Mouse (Mus musculus) macrophage (primary cell): ENCODE results near the gene Tmem35b. TPM values are rescaled to one million over a fixed set of nuclear protein-coding genes. Genes with fewer than 3 reads are reported as not detected.
"Not testable (repeated sequence)": the region's sequence is repeated elsewhere in the genome, so short reads cannot be mapped to it uniquely, and the experiment has no call there.

Source experiments
- H3K27ac ChIP-seq: fragments of 350-480 bp; formaldehyde crosslinking; 2 replicates; pipeline ENCODE4 v1.9.0; 2021
- H3K36me3 ChIP-seq: fragments of 350-480 bp; formaldehyde crosslinking; 2 replicates; pipeline ENCODE4 v1.9.0; 2021; ENCODE audit errors: inconsistent target
- H3K4me3 ChIP-seq: fragments of 350-480 bp; formaldehyde crosslinking; 2 replicates; pipeline ENCODE4 v1.9.0; 2021; ENCODE audit errors: inconsistent target
- H3K79me2 ChIP-seq: fragments of 350-480 bp; formaldehyde crosslinking; 2 replicates; pipeline ENCODE4 v1.9.0; 2021; ENCODE audit errors: inconsistent target
- WGBS: methylation state at CpG from one replicate; pipeline ENCODE4 v1.1.7; 2026; ENCODE audit warnings: inconsistent platforms; ENCODE audit not compliant: missing documents; 5-methylcytosine and 5-hydroxymethylcytosine counted together
- polyA plus RNA-seq: library from polyadenylated mRNA; stranded (reverse); fragments of 250-400 nt; gene quantifications from 3 replicates; pipeline ENCODE4 v1.2.4, GENCODE M21; 2018; ENCODE audit warnings: inconsistent platforms
- total RNA-seq, 78 experiments: library from RNA; depleted of rRNA; stranded (reverse); fragments of 250-400 nt; gene quantifications; 1 replicate in 9 of 78; 2 replicates in 24 of 78; 3 replicates in 43 of 78; 4 replicates in 2 of 78; pipeline ENCODE4 v1.2.4; 2018; ENCODE audit warnings: inconsistent platforms in 56 of 78

Tmem35b gene
- 10 to 100 TPM in 9 of 26 experiments, 1 to 10 TPM in 17; 4.8 to 18.2 (median 8.9) TPM for total RNA-seq (2018; cell fraction: chromatin; rRNA removed)
- 10 to 100 TPM; 19.7 to 28.1 (median 24.3) TPM for total RNA-seq (2018; cell fraction: cytosol; rRNA removed)
- total RNA-seq (2018; cell fraction: nucleus; rRNA removed): 10 to 100 TPM in 23 of 26 experiments, 1 to 10 TPM in 3; 2.7 to 36.8 (median 17.1) TPM
- polyA plus RNA-seq: 16.5 to 26.8 TPM (median 18.8 TPM) in 3 replicates

- H3K4me3 ChIP-seq: no peak within 1 kb of the TSS
- H3K36me3 ChIP-seq: 0 out of 2 replicates have a peak, but pooled peaks cover 4% of the 10 kb centered on the region
- H3K27ac ChIP-seq: no peak within 1 kb of the TSS
- H3K79me2 ChIP-seq: peaks cover 4% of the 10 kb centered on the region; the same call in 1 of the 2 replicates
- WGBS: 95% methylated on average over 5 of the region's 5 CpGs
Observed at GRCm38 (mm10) chr4:127123391-127123790, at the start of gene Tmem35b. Tmem35b (plus strand) TSS chr4:127123691.

GRCm38 (mm10) chr4:127074915-127075314 lies 48.6 kb upstream of the Tmem35b start:
- Histone ChIP-seq H3K79me2 (peaks cover 17% of the 10 kb centered on the region; the same call in 1 of the 2 replicates), H3K27ac (no peak overlapping the region), H3K4me3 (no peak overlapping the region), H3K36me3 (no peaks in the 10 kb centered on the region)
- WGBS: 94% methylated on average over 1 of the region's 1 CpGs

GRCm38 (mm10) chr4:127076875-127077548 lies 46.5 kb upstream of the Tmem35b start, which contains the start of gene Zmym6:
Zmym6 (plus strand) TSS chr4:127077383.
- peaks cover 17% of the 10 kb centered on the region; the same call in 1 of the 2 replicates for H3K79me2 ChIP-seq
- peak within 1 kb of the TSS; percentile 87 for H3K27ac ChIP-seq
- WGBS: under 1% methylated on average over 46 of the region's 46 CpGs
- H3K36me3 ChIP-seq: no peaks in the 10 kb centered on the region
- H3K4me3 ChIP-seq: peak within 1 kb of the TSS; percentile 63

- 71% methylated on average over 1 of the region's 1 CpGs for WGBS
- Histone ChIP-seq H3K36me3 (no peaks in the 10 kb centered on the region), H3K79me2 (peaks cover 17% of the 10 kb centered on the region; the same call in 1 of the 2 replicates)
Observed at GRCm38 (mm10) chr4:127080806-127081205, 42.7 kb upstream of the Tmem35b start.

GRCm38 (mm10) chr4:127083131-127083530 lies 40.4 kb upstream of the Tmem35b start:
- H3K36me3 ChIP-seq: peaks cover 2% of the 10 kb centered on the region; the same call in 1 of the 2 replicates
- 100% methylated on average over 2 of the region's 2 CpGs for WGBS
- no peak overlapping the region for H3K4me3 ChIP-seq
- no peak overlapping the region for H3K27ac ChIP-seq
- H3K79me2 ChIP-seq: peaks cover 14% of the 10 kb centered on the region; the same call in 1 of the 2 replicates

More at GRCm38 (mm10) chr4:127080806-127081205, 42.7 kb upstream of the Tmem35b start:
- H3K27ac ChIP-seq: no peak overlapping the region
- no peak overlapping the region for H3K4me3 ChIP-seq

- no CpG with 5 or more reads among the region's 1 CpGs for WGBS
Observed at GRCm38 (mm10) chr4:127085761-127086160, 37.7 kb upstream of the Tmem35b start.

GRCm38 (mm10) chr4:127091188-127091587 lies 32.3 kb upstream of the Tmem35b start:
- H3K4me3 ChIP-seq: no peak overlapping the region

More at GRCm38 (mm10) chr4:127085761-127086160, 37.7 kb upstream of the Tmem35b start:
- Histone ChIP-seq H3K36me3 (peaks cover 19% of the 10 kb centered on the region; the same call in 1 of the 2 replicates), H3K4me3 (no peak overlapping the region), H3K27ac (no peak overlapping the region), H3K79me2 (no peaks in the 10 kb centered on the region)

GRCm38 (mm10) chr4:127095090-127095489 lies 28.4 kb upstream of the Tmem35b start:
- no peaks in the 10 kb centered on the region for H3K79me2 ChIP-seq
- no peaks in the 10 kb centered on the region for H3K36me3 ChIP-seq
- no peak overlapping the region for H3K27ac ChIP-seq
- H3K4me3 ChIP-seq: no peak overlapping the region
- 87% methylated on average over 4 of the region's 4 CpGs for WGBS

More at GRCm38 (mm10) chr4:127091188-127091587, 32.3 kb upstream of the Tmem35b start:
- 100% methylated on average over 1 of the region's 1 CpGs for WGBS
- Histone ChIP-seq H3K79me2 (no peaks in the 10 kb centered on the region), H3K27ac (no peak overlapping the region), H3K36me3 (peaks cover 19% of the 10 kb centered on the region; the same call in 1 of the 2 replicates)

GRCm38 (mm10) chr4:127099552-127099951 lies 23.9 kb upstream of the Tmem35b start:
- H3K36me3 ChIP-seq: peaks cover 11% of the 10 kb centered on the region; the same call in 1 of the 2 replicates
- H3K4me3 ChIP-seq, H3K27ac ChIP-seq, H3K79me2 ChIP-seq: not testable (repeated sequence)
- 93% methylated on average over 1 of the region's 2 CpGs for WGBS

- Histone ChIP-seq H3K27ac (no peak overlapping the region), H3K79me2 (no peaks in the 10 kb centered on the region), H3K4me3 (no peak overlapping the region), H3K36me3 (peaks cover 29% of the 10 kb centered on the region; the same call in 1 of the 2 replicates)
- 95% methylated on average over 4 of the region's 4 CpGs for WGBS
Observed at GRCm38 (mm10) chr4:127107566-127107965, 15.9 kb upstream of the Tmem35b start.

GRCm38 (mm10) chr4:127110570-127110969 lies 12.9 kb upstream of the Tmem35b start:
- H3K4me3 ChIP-seq: no peak overlapping the region
- H3K79me2 ChIP-seq: no peaks in the 10 kb centered on the region
- H3K36me3 ChIP-seq: peaks cover 11% of the 10 kb centered on the region; the same call in 1 of the 2 replicates
- 75% methylated on average over 4 of the region's 4 CpGs for WGBS
- no peak overlapping the region for H3K27ac ChIP-seq

GRCm38 (mm10) chr4:127124331-127124730 lies 840 bp downstream of the Tmem35b start:
- no peak overlapping the region for H3K27ac ChIP-seq
- H3K4me3 ChIP-seq: no peak overlapping the region
- 0 out of 2 replicates have a peak, but pooled peaks cover 4% of the 10 kb centered on the region for H3K36me3 ChIP-seq
- 84% methylated on average over 1 of the region's 1 CpGs for WGBS
- H3K79me2 ChIP-seq: peaks cover 4% of the 10 kb centered on the region; the same call in 1 of the 2 replicates

- WGBS: under 1% methylated on average over 33 of the region's 35 CpGs
- peaks cover 4% of the 10 kb centered on the region; the same call in 1 of the 2 replicates for H3K79me2 ChIP-seq
- H3K27ac ChIP-seq: peak overlapping the region; percentile 50
- H3K36me3 ChIP-seq: 0 out of 2 replicates have a peak, but pooled peaks cover 4% of the 10 kb centered on the region
- peak overlapping the region; percentile 90 for H3K4me3 ChIP-seq
Observed at GRCm38 (mm10) chr4:127125834-127126463, 2.5 kb downstream of the Tmem35b start.

GRCm38 (mm10) chr4:127134687-127135086 lies 11.2 kb downstream of the Tmem35b start:
- Histone ChIP-seq H3K36me3 (no peaks in the 10 kb centered on the region), H3K79me2 (no peaks in the 10 kb centered on the region), H3K4me3 (no peak overlapping the region), H3K27ac (no peak overlapping the region)
- 36% methylated on average over 1 of the region's 1 CpGs for WGBS
